11 mouse cellular contexts compared by ENCODE assay signal in genomic region chr10:25387268-25387667, GRCm38 (mm10). TPM values are rescaled to one million over a fixed set of nuclear protein-coding genes. Genes with fewer than 3 reads are reported as not detected.
A peak's percentile ranks its signal among the peaks of the same experiment; 100 is the strongest.
DNase-seq lines count a peak whose midpoint lies in the region; ATAC-seq and TF ChIP-seq lines count a peak whose summit lies in the region.
"Had no signal": no experiment of that assay in that cellular context is flagged by ENCODE, and none has a peak within 500 bp of the region (broad histone marks: within the 10 kb centered on the region; RNA-seq: fewer than 3 reads in every experiment).

No protein-coding gene starts in this region.

- intact Hi-C loops in left cerebral cortex, postnatal 10 days (cut with DNase I): no loop called here

- H3K27ac ChIP-seq in kidney, adult 2 months (ENCODE audit: insufficient read depth, low read depth, low read length): 0 out of 2 replicates have a peak overlapping the region, but pooled peaks have one; percentile 49
- H3K27ac ChIP-seq in limb, embryonic 10.5 days: peak overlapping the region; percentile 85
- H3K27ac ChIP-seq: forebrain, embryonic 12.5 days; midbrain, embryonic 13.5 days had no signal

- H3K9me3 ChIP-seq in limb, embryonic 10.5 days (replicated peaks): no peaks in the 10 kb centered on the region
- H3K9me3 ChIP-seq: forebrain, embryonic 12.5 days; midbrain, embryonic 13.5 days had no signal

- no peaks in the 10 kb centered on the region for H3K27me3 ChIP-seq in kidney, adult 2 months (replicated peaks; ENCODE audit: control insufficient read depth, insufficient read depth, low read length)
- H3K27me3 ChIP-seq in limb, embryonic 10.5 days (ENCODE audit: low read depth, poor library complexity, severe bottlenecking): no peaks in the 10 kb centered on the region
- H3K27me3 ChIP-seq: forebrain, embryonic 12.5 days; midbrain, embryonic 13.5 days had no signal

- TF ChIP-seq CTCF in kidney, adult 2 months (conservative IDR thresholded peaks at IDR 0.05; ENCODE audit: insufficient read depth, insufficient read length, low read depth, low read length): no peak

- H3K4me1 ChIP-seq in kidney, adult 2 months (ENCODE audit: control insufficient read depth, insufficient read depth, low read length): no peaks in the 10 kb centered on the region; the same call in 1 of the 2 replicates
- peaks cover 57% of the 10 kb centered on the region for H3K4me1 ChIP-seq in limb, embryonic 10.5 days
- H3K4me1 ChIP-seq: midbrain, embryonic 13.5 days had no signal

- DNase-seq in kidney, adult 2 months: no peak
- DNase-seq in kidney, adult 18-20 months: no peak
- DNase-seq in T-cell, adult 2 months (ENCODE audit: low spot score): peak; percentile 54
- DNase-seq in limb, embryonic 10.5 days (ENCODE audit: low spot score): no peak
- DNase-seq in adrenal gland, adult 8-10 months: no peak
- DNase-seq in left cerebral cortex, postnatal 10 days (ENCODE audit: extremely low spot score in 1 of 2, low spot score in 2 of 2): no peak
- DNase-seq: cerebellum, adult 8-10 months; left cerebral cortex, postnatal 4 days had no signal

- H3K4me3 ChIP-seq in kidney, adult 2 months (ENCODE audit: insufficient read depth, low read depth, low read length): no peak overlapping the region
- no peak overlapping the region for H3K4me3 ChIP-seq in limb, embryonic 10.5 days
- H3K4me3 ChIP-seq: forebrain, embryonic 12.5 days; midbrain, embryonic 13.5 days had no signal

- H3K36me3 ChIP-seq in kidney, adult 2 months (ENCODE audit: control insufficient read depth, insufficient read depth, low read length): no peaks in the 10 kb centered on the region
- no peaks in the 10 kb centered on the region for H3K36me3 ChIP-seq in limb, embryonic 10.5 days
- H3K36me3 ChIP-seq: forebrain, embryonic 12.5 days; midbrain, embryonic 13.5 days had no signal

- ATAC-seq in CD4-positive, CD25-positive, alpha-beta regulatory T cell, adult 4 months: peak; percentile 96
- ATAC-seq: midbrain, embryonic 13.5 days had no signal

- no peak for TF ChIP-seq POLR2A in kidney, adult 2 months (IDR thresholded peaks at IDR 0.05; ENCODE audit: low read depth, low read length)

- WGBS in kidney, adult 2 months: 55% methylated on average over 4 of the region's 4 CpGs
- 16% methylated on average over 4 of the region's 4 CpGs for WGBS in limb, embryonic 10.5 days

RNA-seq across cellular contexts. Expression of gene Epb41l2, which starts 27.7 kb away (rescaled TPM):
- 22.9 and 28.8 TPM in 2 replicates for polyA plus RNA-seq in kidney, adult 2 months (2012; rRNA removed)
- polyA plus RNA-seq in CD4-positive, CD25-positive, alpha-beta regulatory T cell, adult 4 months (2017; shearing (Covaris generic)): 10 to 100 TPM; 19.1 to 20.1 TPM
- polyA plus RNA-seq in limb, embryonic 10.5 days (2016; fragmentation: Nextera tagmentation; extraction: Ambion mirVana): 54.0 and 79.4 TPM in 2 replicates
- 10 to 100 TPM; 50.5 to 93.1 (median 64.5) TPM for total RNA-seq in adrenal gland, adult 8-10 months (2022)
- 100 to 1,000 TPM; 188 to 212 TPM for total RNA-seq in left cerebral cortex, postnatal 10 days (2021)
